Mouse (Mus musculus) hindbrain, embryonic 13.5 days (tissue): Measurements from ENCODE around the gene Aox3. TPM values are rescaled to one million over a fixed set of nuclear protein-coding genes. Genes with fewer than 3 reads are reported as not detected.

Source experiments
- ATAC-seq: fragments of 200-750 bp; cut with Nextera tagmentation; 2 replicates; pipeline ENCODE4 v1.8.0; 2017; ENCODE audit warnings: moderate TSS enrichment; ENCODE audit not compliant: low FRiP score
- H3K27ac ChIP-seq: fragments of 300-500 bp; sonication (generic); 2 replicates; pipeline ENCODE4 v1.5.1; 2015; ENCODE audit warnings: inconsistent platforms, mild to moderate bottlenecking, moderate library complexity
- H3K27me3 ChIP-seq: fragments of 300-500 bp; sonication (generic); 2 replicates; pipeline ENCODE4 v1.6.1; 2015; ENCODE audit warnings: mild to moderate bottlenecking, inconsistent platforms
- H3K36me3 ChIP-seq: fragments of 300-500 bp; sonication (generic); 2 replicates; pipeline ENCODE4 v1.6.1; 2015; ENCODE audit warnings: mild to moderate bottlenecking, inconsistent platforms
- H3K4me1 ChIP-seq: fragments of 300-500 bp; sonication (generic); replicated peaks from 2 replicates; pipeline ENCODE4 v1.6.1; 2015; ENCODE audit warnings: inconsistent platforms
- H3K4me2 ChIP-seq: fragments of 300-500 bp; sonication (generic); 2 replicates; pipeline ENCODE4 v1.6.1; 2015; ENCODE audit warnings: inconsistent platforms, mild to moderate bottlenecking, moderate library complexity
- H3K4me3 ChIP-seq: fragments of 300-500 bp; sonication (generic); 2 replicates; pipeline ENCODE4 v1.5.1; 2015; ENCODE audit warnings: mild to moderate bottlenecking, inconsistent platforms
- H3K9ac ChIP-seq: fragments of 300-500 bp; sonication (generic); 2 replicates; pipeline ENCODE4 v1.6.1; 2015; ENCODE audit warnings: mild to moderate bottlenecking, inconsistent platforms
- H3K9me3 ChIP-seq: fragments of 300-500 bp; sonication (generic); 2 replicates; pipeline ENCODE4 v1.6.1; 2016; ENCODE audit warnings: inconsistent platforms
- WGBS: fragments of 180-500 bp; shearing (Covaris S2); methylation state at CpG from one replicate; pipeline ENCODE4 v1.1.7; 2015; 5-methylcytosine and 5-hydroxymethylcytosine counted together
- polyA plus RNA-seq: library from polyadenylated mRNA; unstranded; fragments of >200 nt; fragmentation: Nextera tagmentation; extraction: Ambion mirVana; gene quantifications from 2 replicates; pipeline ENCODE4 v1.2.1, GENCODE M21; 2015

Aox3 gene
- polyA plus RNA-seq, 1 experiment from 2014 or later: 0.04 TPM

GRCm38 (mm10) chr1:58221070-58221469 lies 108.1 kb downstream of the Aox3 start:
- no peaks in the 10 kb centered on the region for H3K9me3 ChIP-seq
- no peaks in the 10 kb centered on the region for H3K4me1 ChIP-seq
- no peak for ATAC-seq
- H3K27me3 ChIP-seq: no peaks in the 10 kb centered on the region
- no peak overlapping the region for H3K4me3 ChIP-seq
- no peak overlapping the region for H3K9ac ChIP-seq
- H3K27ac ChIP-seq: no peak overlapping the region
- 78% methylated on average over 6 of the region's 6 CpGs for WGBS
- H3K4me2 ChIP-seq: no peak overlapping the region
- no peaks in the 10 kb centered on the region for H3K36me3 ChIP-seq

GRCm38 (mm10) chr1:58221879-58222278 lies 108.9 kb downstream of the Aox3 start:
- Histone ChIP-seq H3K4me2 (no peak overlapping the region), H3K9ac (no peak overlapping the region), H3K27ac (no peak overlapping the region), H3K27me3 (no peaks in the 10 kb centered on the region), H3K4me1 (no peaks in the 10 kb centered on the region), H3K9me3 (no peaks in the 10 kb centered on the region), H3K4me3 (no peak overlapping the region), H3K36me3 (no peaks in the 10 kb centered on the region)
- WGBS: 93% methylated on average over 5 of the region's 5 CpGs
- no peak for ATAC-seq

- Histone ChIP-seq H3K4me1 (no peaks in the 10 kb centered on the region), H3K4me3 (no peak overlapping the region), H3K27me3 (no peaks in the 10 kb centered on the region), H3K27ac (no peak overlapping the region), H3K36me3 (no peaks in the 10 kb centered on the region), H3K9me3 (no peaks in the 10 kb centered on the region), H3K4me2 (no peak overlapping the region), H3K9ac (no peak overlapping the region)
- ATAC-seq: no peak
- WGBS: 79% methylated on average over 6 of the region's 6 CpGs
These were observed 115.2 kb downstream of the Aox3 start for GRCm38 (mm10) chr1:58228086-58228485.

- Histone ChIP-seq H3K4me2 (no peak overlapping the region), H3K4me1 (no peaks in the 10 kb centered on the region), H3K9me3 (no peaks in the 10 kb centered on the region), H3K4me3 (no peak overlapping the region), H3K27ac (no peak overlapping the region), H3K9ac (no peak overlapping the region), H3K27me3 (no peaks in the 10 kb centered on the region), H3K36me3 (no peaks in the 10 kb centered on the region)
- ATAC-seq: no peak
These were observed 116.0 kb downstream of the Aox3 start for GRCm38 (mm10) chr1:58228916-58229315.

- Histone ChIP-seq H3K4me3 (no peak overlapping the region), H3K27ac (no peak overlapping the region), H3K27me3 (no peaks in the 10 kb centered on the region), H3K36me3 (no peaks in the 10 kb centered on the region), H3K4me2 (no peak overlapping the region), H3K9ac (no peak overlapping the region), H3K9me3 (no peaks in the 10 kb centered on the region), H3K4me1 (no peaks in the 10 kb centered on the region)
- WGBS: 91% methylated on average over 4 of the region's 4 CpGs
- ATAC-seq: no peak
These were observed 116.8 kb downstream of the Aox3 start for GRCm38 (mm10) chr1:58229774-58230173.

- Histone ChIP-seq H3K27ac (no peak overlapping the region), H3K4me3 (no peak overlapping the region), H3K9ac (no peak overlapping the region), H3K9me3 (no peaks in the 10 kb centered on the region), H3K4me2 (no peak overlapping the region), H3K27me3 (no peaks in the 10 kb centered on the region), H3K36me3 (no peaks in the 10 kb centered on the region), H3K4me1 (no peaks in the 10 kb centered on the region)
- 48% methylated on average over 5 of the region's 5 CpGs for WGBS
- no peak for ATAC-seq
These were observed 117.6 kb downstream of the Aox3 start for GRCm38 (mm10) chr1:58230542-58230941.

- H3K27ac ChIP-seq: no peak overlapping the region
- no peaks in the 10 kb centered on the region for H3K4me1 ChIP-seq
- WGBS: 51% methylated on average over 5 of the region's 5 CpGs
- H3K27me3 ChIP-seq: no peaks in the 10 kb centered on the region
- no peaks in the 10 kb centered on the region for H3K36me3 ChIP-seq
- no peak overlapping the region for H3K4me3 ChIP-seq
- H3K4me2 ChIP-seq: no peak overlapping the region
- no peaks in the 10 kb centered on the region for H3K9me3 ChIP-seq
- ATAC-seq: no peak
- H3K9ac ChIP-seq: no peak overlapping the region
These were observed 122.5 kb downstream of the Aox3 start for GRCm38 (mm10) chr1:58235405-58235804.

- no peak overlapping the region for H3K9ac ChIP-seq
- no peak overlapping the region for H3K4me3 ChIP-seq
- H3K4me2 ChIP-seq: no peak overlapping the region
- 78% methylated on average over 4 of the region's 4 CpGs for WGBS
- H3K36me3 ChIP-seq: no peaks in the 10 kb centered on the region
- H3K9me3 ChIP-seq: no peaks in the 10 kb centered on the region
- H3K27me3 ChIP-seq: no peaks in the 10 kb centered on the region
- no peak for ATAC-seq
- H3K27ac ChIP-seq: no peak overlapping the region
- no peaks in the 10 kb centered on the region for H3K4me1 ChIP-seq
These were observed 124.8 kb downstream of the Aox3 start for GRCm38 (mm10) chr1:58237527-58238299.

GRCm38 (mm10) chr1:58238440-58238839 lies 125.5 kb downstream of the Aox3 start:
- WGBS: 93% methylated on average over 5 of the region's 5 CpGs
- Histone ChIP-seq H3K4me3 (no peak overlapping the region), H3K9me3 (no peaks in the 10 kb centered on the region), H3K9ac (no peak overlapping the region), H3K4me1 (no peaks in the 10 kb centered on the region), H3K27ac (no peak overlapping the region), H3K36me3 (no peaks in the 10 kb centered on the region), H3K4me2 (no peak overlapping the region), H3K27me3 (no peaks in the 10 kb centered on the region)
- no peak for ATAC-seq

- no peaks in the 10 kb centered on the region for H3K36me3 ChIP-seq
- H3K9ac ChIP-seq: no peak overlapping the region
- no peaks in the 10 kb centered on the region for H3K27me3 ChIP-seq
- no peak overlapping the region for H3K4me2 ChIP-seq
- no peak for ATAC-seq
- no peak overlapping the region for H3K4me3 ChIP-seq
- no peak overlapping the region for H3K27ac ChIP-seq
- H3K9me3 ChIP-seq: no peaks in the 10 kb centered on the region
- 97% methylated on average over 9 of the region's 9 CpGs for WGBS
- H3K4me1 ChIP-seq: no peaks in the 10 kb centered on the region
These were observed 126.0 kb downstream of the Aox3 start for GRCm38 (mm10) chr1:58238961-58239360.

GRCm38 (mm10) chr1:58240347-58240746 lies 127.4 kb downstream of the Aox3 start:
- H3K9me3 ChIP-seq: no peaks in the 10 kb centered on the region
- no peak overlapping the region for H3K4me3 ChIP-seq
- H3K4me1 ChIP-seq: no peaks in the 10 kb centered on the region
- ATAC-seq: no peak
- H3K36me3 ChIP-seq: no peaks in the 10 kb centered on the region
- H3K27ac ChIP-seq: no peak overlapping the region
- WGBS: 73% methylated on average over 6 of the region's 6 CpGs
- H3K4me2 ChIP-seq: no peak overlapping the region
- no peak overlapping the region for H3K9ac ChIP-seq
- H3K27me3 ChIP-seq: no peaks in the 10 kb centered on the region

- Histone ChIP-seq H3K9ac (no peak overlapping the region), H3K4me3 (no peak overlapping the region), H3K4me2 (no peak overlapping the region), H3K27ac (no peak overlapping the region), H3K9me3 (no peaks in the 10 kb centered on the region), H3K27me3 (no peaks in the 10 kb centered on the region), H3K4me1 (no peaks in the 10 kb centered on the region), H3K36me3 (no peaks in the 10 kb centered on the region)
- WGBS: 77% methylated on average over 3 of the region's 3 CpGs
- no peak for ATAC-seq
These were observed 131.6 kb downstream of the Aox3 start for GRCm38 (mm10) chr1:58244487-58244886.

GRCm38 (mm10) chr1:58248518-58248917 lies 135.6 kb downstream of the Aox3 start:
- no peaks in the 10 kb centered on the region for H3K36me3 ChIP-seq
- no peaks in the 10 kb centered on the region for H3K4me1 ChIP-seq
- H3K4me3 ChIP-seq: no peak overlapping the region
- no peak overlapping the region for H3K9ac ChIP-seq
- H3K9me3 ChIP-seq: no peaks in the 10 kb centered on the region
- no peaks in the 10 kb centered on the region for H3K27me3 ChIP-seq
- WGBS: 80% methylated on average over 1 of the region's 1 CpGs
- H3K4me2 ChIP-seq: no peak overlapping the region
- no peak for ATAC-seq
- no peak overlapping the region for H3K27ac ChIP-seq
